ENCODE assay signal across 13 mouse cellular contexts in the genomic region with DNA sequence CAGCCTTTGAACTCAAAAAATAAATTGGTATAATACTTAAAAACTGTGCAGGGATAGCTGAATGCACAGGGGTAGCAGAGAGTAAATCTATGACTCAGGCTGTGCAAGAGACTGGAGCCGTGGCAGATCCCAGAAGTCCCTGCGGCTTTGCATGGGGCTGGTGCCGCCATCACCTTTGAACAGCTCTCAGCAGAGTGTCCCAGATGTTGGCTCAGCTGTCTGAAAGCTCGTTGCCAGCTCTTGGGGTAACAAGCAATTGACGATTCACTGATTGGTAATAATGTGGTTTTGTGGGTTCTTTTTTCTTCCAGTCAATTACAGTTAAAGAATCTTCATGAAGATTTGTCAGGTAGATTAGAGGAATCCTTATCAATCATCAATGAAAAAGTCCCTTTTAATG. TPM values are rescaled to one million over a fixed set of nuclear protein-coding genes. Genes with fewer than 3 reads are reported as not detected.
"Had no signal": no experiment of that assay in that cellular context is flagged by ENCODE, and none has a peak within 500 bp of the region (broad histone marks: within the 10 kb centered on the region; RNA-seq: fewer than 3 reads in every experiment).

No protein-coding gene starts in this region.

- H3K4me3 ChIP-seq: limb, embryonic 12.5 days; lung, embryonic 15.5 days; neural tube, embryonic 12.5 days had no signal

- H3K4me2 ChIP-seq: limb, embryonic 12.5 days; lung, embryonic 15.5 days; neural tube, embryonic 12.5 days had no signal

- DNase-seq: kidney, postnatal 4 days; layer of hippocampus, postnatal 36 days; lung, postnatal 14 days; midbrain, embryonic 14.5 days; right cerebral cortex, postnatal 4 days; spleen, adult 18-20 months had no signal

- H3K9ac ChIP-seq: limb, embryonic 12.5 days; lung, embryonic 15.5 days; neural tube, embryonic 12.5 days had no signal

- H3K27ac ChIP-seq: kidney, postnatal 0 days; limb, embryonic 12.5 days; lung, embryonic 15.5 days; neural tube, embryonic 12.5 days had no signal

- ATAC-seq: intestine, postnatal 0 days had no signal

- H3K27me3 ChIP-seq: limb, embryonic 12.5 days; lung, embryonic 15.5 days; neural tube, embryonic 12.5 days had no signal

- H3K9me3 ChIP-seq: limb, embryonic 12.5 days; lung, embryonic 15.5 days; neural tube, embryonic 12.5 days had no signal

RNA-seq across cellular contexts. Expression of gene Ston1, which starts 47.1 kb away (rescaled TPM):
- total RNA-seq: monocyte, adult 5-6 weeks; neutrophil, adult 5-6 weeks had no signal
